Mouse (Mus musculus): ENCODE data around the gene Plekha6. TPM values are rescaled to one million over a fixed set of nuclear protein-coding genes. Genes with fewer than 3 reads are reported as not detected.

The Plekha6 gene
- total RNA-seq, 1 experiment: 3.5 TPM

- Histone ChIP-seq H3K27ac (ENCODE audit: insufficient read depth, low read depth, low read length, poor library complexity, severe bottlenecking) (peak overlapping the region; percentile 74), H3K36me3 (ENCODE audit: control insufficient read depth, insufficient read depth, low read length, poor library complexity, severe bottlenecking) (no peaks in the 10 kb centered on the region), H3K9me3 (ENCODE audit: control insufficient read depth, insufficient read depth, low read depth, low read length) (no peaks in the 10 kb centered on the region), H3K9ac (ENCODE audit: insufficient read depth, low read depth, low read length, poor library complexity, severe bottlenecking) (peak overlapping the region; percentile 23; the same call in 1 of the 2 replicates), H3K4me1 (ENCODE audit: control insufficient read depth in 2 of 2, insufficient read depth in 2 of 2, low read length in 2 of 2, poor library complexity in 1 of 2) (peaks cover 9 to 28% of the 10 kb centered on the region in 2 experiments), H3K4me3 (ENCODE audit: insufficient read depth in 1 of 2, low read depth in 1 of 2, low read length in 2 of 2, poor library complexity in 1 of 2, severe bottlenecking in 1 of 2) (no peak overlapping the region)
- in situ Hi-C loops (cut with MboI; ENCODE audit: low sequenced_read_pairs in 2 of 2, unreplicated experiment in 2 of 2): loop anchor here (25.0 kb wide), 1 partner anchor 89 kb away; the partner anchor contains the start of genes Mdm4 (in 2 of the 2) and Pik3c2b (in 2 of the 2)
- TF ChIP-seq MAFK (IDR thresholded peaks at IDR 0.05; ENCODE audit: insufficient read depth, low read depth, low read length) (no peak), ZC3H11A (IDR thresholded peaks at IDR 0.05; ENCODE audit: borderline replicate concordance, low read depth, low read length) (no peak), HCFC1 (IDR thresholded peaks at IDR 0.05; ENCODE audit: borderline replicate concordance, insufficient read depth, low read length) (no peak)
- no peak for DNase-seq (ENCODE audit: low read depth, low spot score)
Observed at GRCm38 (mm10) chr1:133126365-133126740, 37.7 kb upstream of the Plekha6 start.

- Histone ChIP-seq H3K36me3 (ENCODE audit: control insufficient read depth, insufficient read depth, low read length, poor library complexity, severe bottlenecking) (peaks cover 1% of the 10 kb centered on the region), H3K9ac (ENCODE audit: insufficient read depth, low read depth, low read length, poor library complexity, severe bottlenecking) (peak overlapping the region; percentile 60), H3K27ac (ENCODE audit: insufficient read depth, low read depth, low read length, poor library complexity, severe bottlenecking) (peak overlapping the region; percentile 34; the same call in 1 of the 2 replicates), H3K4me3 (ENCODE audit: insufficient read depth in 1 of 2, low read depth in 1 of 2, low read length in 2 of 2, poor library complexity in 1 of 2, severe bottlenecking in 1 of 2) (no peak overlapping the region), H3K9me3 (ENCODE audit: control insufficient read depth, insufficient read depth, low read depth, low read length) (no peaks in the 10 kb centered on the region), H3K4me1 (ENCODE audit: control insufficient read depth in 2 of 2, insufficient read depth in 2 of 2, low read length in 2 of 2, poor library complexity in 1 of 2) (peaks cover 9 to 28% of the 10 kb centered on the region in 2 experiments)
- TF ChIP-seq MAFK (IDR thresholded peaks at IDR 0.05; ENCODE audit: insufficient read depth, low read depth, low read length): no peak
- TF ChIP-seq ZC3H11A (IDR thresholded peaks at IDR 0.05; ENCODE audit: borderline replicate concordance, low read depth, low read length): no peak
- TF ChIP-seq ZNF384 (IDR thresholded peaks at IDR 0.05; ENCODE audit: low read depth, low read length): no peak
- no peak for TF ChIP-seq CHD2 (IDR thresholded peaks at IDR 0.05; ENCODE audit: low read depth, low read length)
- TF ChIP-seq HCFC1 (IDR thresholded peaks at IDR 0.05; ENCODE audit: borderline replicate concordance, insufficient read depth, low read length): no peak
- in situ Hi-C loops (cut with MboI; ENCODE audit: low sequenced_read_pairs in 2 of 2, unreplicated experiment in 2 of 2): loop anchor here (25.0 kb wide), 1 partner anchor 90 kb away; the partner anchor contains the start of genes Mdm4 (in 2 of the 2) and Pik3c2b (in 2 of the 2)
- no peak for DNase-seq (ENCODE audit: low read depth, low spot score)
Observed at GRCm38 (mm10) chr1:133127328-133127727, 36.7 kb upstream of the Plekha6 start.

- Histone ChIP-seq H3K9me3 (ENCODE audit: control insufficient read depth, insufficient read depth, low read depth, low read length) (no peaks in the 10 kb centered on the region), H3K27ac (ENCODE audit: insufficient read depth, low read depth, low read length, poor library complexity, severe bottlenecking) (peak overlapping the region; percentile 89), H3K4me1 (ENCODE audit: control insufficient read depth in 2 of 2, insufficient read depth in 2 of 2, low read length in 2 of 2, poor library complexity in 1 of 2) (peaks cover 7 to 28% of the 10 kb centered on the region in 2 experiments), H3K9ac (ENCODE audit: insufficient read depth, low read depth, low read length, poor library complexity, severe bottlenecking) (peak overlapping the region; percentile 59; the same call in 1 of the 2 replicates), H3K4me3 (ENCODE audit: insufficient read depth in 1 of 2, low read depth in 1 of 2, low read length in 2 of 2, poor library complexity in 1 of 2, severe bottlenecking in 1 of 2) (peak overlapping the region; percentile 37 to 96), H3K36me3 (ENCODE audit: control insufficient read depth, insufficient read depth, low read length, poor library complexity, severe bottlenecking) (peaks cover 20% of the 10 kb centered on the region)
- in situ Hi-C loops (cut with MboI; ENCODE audit: low sequenced_read_pairs in 2 of 2, unreplicated experiment in 2 of 2): loop anchor here (25.0 kb wide), 1 partner anchor 92 kb away; the partner anchor contains the start of genes Mdm4 (in 2 of the 2) and Pik3c2b (in 2 of the 2)
- peak; percentile 24 for DNase-seq (ENCODE audit: low read depth, low spot score)
- no peak for TF ChIP-seq MAFK (IDR thresholded peaks at IDR 0.05; ENCODE audit: insufficient read depth, low read depth, low read length)
- no peak for TF ChIP-seq ZC3H11A (IDR thresholded peaks at IDR 0.05; ENCODE audit: borderline replicate concordance, low read depth, low read length)
- no peak for TF ChIP-seq HCFC1 (IDR thresholded peaks at IDR 0.05; ENCODE audit: borderline replicate concordance, insufficient read depth, low read length)
- TF ChIP-seq CHD2 (IDR thresholded peaks at IDR 0.05; ENCODE audit: low read depth, low read length): no peak
- no peak for TF ChIP-seq ZNF384 (IDR thresholded peaks at IDR 0.05; ENCODE audit: low read depth, low read length)
Observed at GRCm38 (mm10) chr1:133129471-133130221, 34.4 kb upstream of the Plekha6 start.

GRCm38 (mm10) chr1:133130638-133131560 lies 33.1 kb upstream of the Plekha6 start, which contains the start of gene Ppp1r15b:
TSS of gene Ppp1r15b (plus strand) at chr1:133131143.
- TF ChIP-seq ZNF384 (IDR thresholded peaks at IDR 0.05; ENCODE audit: low read depth, low read length) (no peak), ZC3H11A (IDR thresholded peaks at IDR 0.05; ENCODE audit: borderline replicate concordance, low read depth, low read length) (no peak), HCFC1 (IDR thresholded peaks at IDR 0.05; ENCODE audit: borderline replicate concordance, insufficient read depth, low read length) (peak; percentile 73; the same call in 1 of the 2 replicates)
- DNase-seq (ENCODE audit: low read depth, low spot score): peak; percentile 97
- in situ Hi-C loops (cut with MboI; ENCODE audit: low sequenced_read_pairs in 2 of 2, unreplicated experiment in 2 of 2): loop anchor here (25.0 kb wide), 1 partner anchor 94 kb away; the partner anchor contains the start of genes Mdm4 (in 2 of the 2) and Pik3c2b (in 2 of the 2)
- peak within 1 kb of the TSS; percentile 97 for H3K9ac ChIP-seq (ENCODE audit: insufficient read depth, low read depth, low read length, poor library complexity, severe bottlenecking)
- H3K4me1 ChIP-seq (ENCODE audit: control insufficient read depth in 2 of 2, insufficient read depth in 2 of 2, low read length in 2 of 2, poor library complexity in 1 of 2): peaks cover 7 to 28% of the 10 kb centered on the region in 2 experiments
- H3K27ac ChIP-seq (ENCODE audit: insufficient read depth, low read depth, low read length, poor library complexity, severe bottlenecking): peak within 1 kb of the TSS; percentile 89
- H3K36me3 ChIP-seq (ENCODE audit: control insufficient read depth, insufficient read depth, low read length, poor library complexity, severe bottlenecking): peaks cover 29% of the 10 kb centered on the region
- peak within 1 kb of the TSS; percentile 89 to 96 for H3K4me3 ChIP-seq (ENCODE audit: insufficient read depth in 1 of 2, low read depth in 1 of 2, low read length in 2 of 2, poor library complexity in 1 of 2, severe bottlenecking in 1 of 2)
- H3K9me3 ChIP-seq (ENCODE audit: control insufficient read depth, insufficient read depth, low read depth, low read length): no peaks in the 10 kb centered on the region

Data from ES-E14 (cell line).